Mouse (Mus musculus) CD4-positive naive resting alpha-beta T cell, adult 76 days (primary cell): Measurements from ENCODE around the gene Thsd7a. TPM values are rescaled to one million over a fixed set of nuclear protein-coding genes. Genes with fewer than 3 reads are reported as not detected.

ENCODE experiments used
- total RNA-seq: library from RNA; stranded (reverse); gene quantifications from one replicate; pipeline ENCODE4 v1.2.4, GENCODE M21; 2023

Gene Thsd7a
- not detected for total RNA-seq

DNA sequence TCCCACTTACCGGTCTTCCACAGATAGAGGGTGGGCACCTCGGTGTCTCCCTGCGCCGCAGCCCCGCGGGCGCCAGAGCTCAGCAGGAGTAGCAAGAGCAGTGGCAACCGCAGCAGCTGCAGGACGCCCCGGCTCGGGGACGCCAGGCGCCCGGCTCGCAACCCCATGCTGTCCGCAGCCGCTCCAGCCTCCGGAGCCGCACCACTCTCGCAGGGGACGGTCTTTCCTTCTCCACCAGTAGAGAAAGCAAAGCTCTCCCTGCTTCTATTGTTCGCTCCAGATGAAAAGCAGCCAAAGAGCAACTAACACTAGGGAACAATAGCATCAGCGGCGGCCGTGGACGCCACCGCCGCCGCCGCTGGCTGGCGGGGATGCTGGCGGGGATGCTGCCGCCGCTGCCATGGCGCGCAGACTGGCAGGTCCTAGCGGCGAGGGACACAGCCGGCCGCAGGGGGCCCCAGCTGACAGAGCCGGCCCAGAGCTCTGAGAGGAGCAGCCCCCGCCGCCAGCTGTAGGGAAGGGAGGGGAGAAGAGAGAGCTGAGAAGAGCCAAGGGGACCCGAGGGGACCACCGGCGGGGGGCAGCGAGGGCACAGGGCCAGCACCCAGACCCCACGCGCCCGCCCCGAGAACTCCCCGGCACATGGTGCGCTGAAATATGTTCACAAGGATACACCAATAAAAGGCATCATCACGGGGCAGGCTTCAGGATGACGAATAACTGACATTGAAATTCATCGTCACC lies at the start of gene Thsd7a:
Thsd7a (minus strand) TSS at position 624 of the 744 bp plus-strand sequence.

